Comparison of ENCODE assay signal across 23 mouse cellular contexts in genomic region chr1:131360800-131361199, GRCm38 (mm10).
DNase-seq lines count a peak whose midpoint lies in the region; ATAC-seq and TF ChIP-seq lines count a peak whose summit lies in the region.
"Had no signal": no experiment of that assay in that cellular context is flagged by ENCODE, and none has a peak within 500 bp of the region (broad histone marks: within the 10 kb centered on the region; RNA-seq: fewer than 3 reads in every experiment).

No protein-coding gene starts in this region.

- 0 out of 2 replicates have a peak, but pooled peaks cover 7% of the 10 kb centered on the region for H3K4me1 ChIP-seq in liver, embryonic 15.5 days (replicated peaks)
- peaks cover 24% of the 10 kb centered on the region for H3K4me1 ChIP-seq in liver, embryonic 12.5 days
- peaks cover 29 to 40% of the 10 kb centered on the region in 2 experiments for H3K4me1 ChIP-seq in MEL (ENCODE audit: control insufficient read depth in 1 of 2, insufficient read depth in 2 of 2, low read length in 2 of 2)
- H3K4me1 ChIP-seq in forebrain, embryonic 14.5 days (ENCODE audit: control insufficient read depth, insufficient read depth, low read length): no peaks in the 10 kb centered on the region
- H3K4me1 ChIP-seq: embryonic facial prominence, embryonic 12.5 days; embryonic facial prominence, embryonic 15.5 days; forebrain, embryonic 15.5 days; hindbrain, embryonic 10.5 days; hindbrain, embryonic 13.5 days had no signal

- H3K4me2 ChIP-seq in liver, embryonic 15.5 days: no peak overlapping the region
- no peak overlapping the region for H3K4me2 ChIP-seq in liver, embryonic 12.5 days
- no peak overlapping the region for H3K4me2 ChIP-seq in forebrain, embryonic 14.5 days (ENCODE audit: low read length)
- H3K4me2 ChIP-seq: embryonic facial prominence, embryonic 12.5 days; embryonic facial prominence, embryonic 15.5 days; forebrain, embryonic 15.5 days; heart, embryonic 11.5 days; hindbrain, embryonic 13.5 days had no signal

- H3K27ac ChIP-seq in liver, embryonic 15.5 days (replicated peaks): no peak overlapping the region
- H3K27ac ChIP-seq in liver, embryonic 12.5 days: no peak overlapping the region
- peak overlapping the region; percentile 47; the same call in 1 of the 2 replicates for H3K27ac ChIP-seq in MEL (ENCODE audit: control insufficient read depth, low read depth, low read length)
- no peak overlapping the region for H3K27ac ChIP-seq in forebrain, embryonic 14.5 days (ENCODE audit: low read depth, low read length)
- H3K27ac ChIP-seq: embryonic facial prominence, embryonic 12.5 days; embryonic facial prominence, embryonic 15.5 days; forebrain, embryonic 15.5 days; hindbrain, embryonic 10.5 days; hindbrain, embryonic 13.5 days had no signal

- 55% methylated on average over 3 of the region's 3 CpGs for WGBS in liver, embryonic 15.5 days (ENCODE audit: insufficient replicate concordance)
- WGBS in liver, embryonic 12.5 days (ENCODE audit: insufficient replicate concordance): 56% methylated on average over 3 of the region's 3 CpGs
- 97% methylated on average over 3 of the region's 3 CpGs for WGBS in forebrain, embryonic 14.5 days

- H3K79me2 ChIP-seq in MEL (ENCODE audit: control insufficient read depth, insufficient read depth, low read length, poor library complexity): no peaks in the 10 kb centered on the region

- TF ChIP-seq EP300 in MEL (IDR thresholded peaks at IDR 0.05; ENCODE audit: low read depth in 1 of 2, low read length in 2 of 2): no peak

- no peak overlapping the region for H3K4me3 ChIP-seq in liver, embryonic 15.5 days (replicated peaks)
- H3K4me3 ChIP-seq in liver, embryonic 12.5 days: no peak overlapping the region
- H3K4me3 ChIP-seq in MEL (ENCODE audit: control insufficient read depth in 1 of 2, insufficient read depth in 1 of 2, low read depth in 2 of 2, low read length in 2 of 2): no peak overlapping the region
- no peak overlapping the region for H3K4me3 ChIP-seq in forebrain, embryonic 14.5 days (ENCODE audit: low read depth, low read length)
- H3K4me3 ChIP-seq: embryonic facial prominence, embryonic 12.5 days; embryonic facial prominence, embryonic 15.5 days; forebrain, embryonic 15.5 days; hindbrain, embryonic 10.5 days; hindbrain, embryonic 13.5 days had no signal

- DNase-seq in 416B (ENCODE audit: low read depth): peak; percentile 90
- peak; percentile 64 for DNase-seq in MEL (ENCODE audit: low read depth, low spot score)
- DNase-seq in adrenal gland, postnatal 10 days: no peak
- DNase-seq in forebrain, embryonic 14.5 days (ENCODE audit: low spot score): no peak
- DNase-seq in left cerebral cortex, postnatal 4 days: no peak
- DNase-seq: adrenal gland, adult 2 months; adrenal gland, postnatal 25 days; cerebellum, adult 18-20 months; cerebellum, adult 9-10 months; cerebellum, postnatal 14 days; gastrocnemius, postnatal 25 days; heart, postnatal 10 days; heart, postnatal 36 days had no signal

- no peaks in the 10 kb centered on the region for H3K9me3 ChIP-seq in liver, embryonic 15.5 days (replicated peaks)
- no peaks in the 10 kb centered on the region for H3K9me3 ChIP-seq in liver, embryonic 12.5 days (replicated peaks)
- no peaks in the 10 kb centered on the region for H3K9me3 ChIP-seq in MEL (replicated peaks; ENCODE audit: insufficient read depth, low read length)
- no peaks in the 10 kb centered on the region for H3K9me3 ChIP-seq in forebrain, embryonic 14.5 days (replicated peaks; ENCODE audit: control insufficient read depth, low read length)
- H3K9me3 ChIP-seq: embryonic facial prominence, embryonic 12.5 days; embryonic facial prominence, embryonic 15.5 days; forebrain, embryonic 15.5 days; hindbrain, embryonic 10.5 days; hindbrain, embryonic 13.5 days had no signal

- no peaks in the 10 kb centered on the region for H3K27me3 ChIP-seq in liver, embryonic 15.5 days
- H3K27me3 ChIP-seq in liver, embryonic 12.5 days (replicated peaks): no peaks in the 10 kb centered on the region
- H3K27me3 ChIP-seq in MEL (ENCODE audit: control insufficient read depth in 1 of 2, insufficient read depth in 2 of 2, low read length in 2 of 2): no peaks in the 10 kb centered on the region
- H3K27me3 ChIP-seq in forebrain, embryonic 14.5 days (replicated peaks; ENCODE audit: control insufficient read depth, insufficient read depth, low read length): no peaks in the 10 kb centered on the region
- H3K27me3 ChIP-seq: embryonic facial prominence, embryonic 12.5 days; embryonic facial prominence, embryonic 15.5 days; forebrain, embryonic 15.5 days; hindbrain, embryonic 13.5 days had no signal

- H3K36me3 ChIP-seq in liver, embryonic 15.5 days (replicated peaks): peaks cover 3% of the 10 kb centered on the region; the same call in 1 of the 2 replicates
- peaks cover 17% of the 10 kb centered on the region for H3K36me3 ChIP-seq in liver, embryonic 12.5 days
- peaks cover 0 to 71% of the 10 kb centered on the region in 2 experiments; a peak in 2 of 4 replicates for H3K36me3 ChIP-seq in MEL (ENCODE audit: control insufficient read depth in 1 of 2, insufficient read depth in 2 of 2, low read length in 2 of 2)
- H3K36me3 ChIP-seq in forebrain, embryonic 14.5 days (ENCODE audit: control insufficient read depth, insufficient read depth, low read length): peaks cover 8% of the 10 kb centered on the region; the same call in 1 of the 2 replicates

- H3K9ac ChIP-seq in liver, embryonic 15.5 days: no peak overlapping the region
- no peak overlapping the region for H3K9ac ChIP-seq in liver, embryonic 12.5 days
- no peak overlapping the region for H3K9ac ChIP-seq in MEL (ENCODE audit: control insufficient read depth, low read depth, low read length, poor library complexity, severe bottlenecking)
- H3K9ac ChIP-seq in forebrain, embryonic 14.5 days (ENCODE audit: low read length): no peak overlapping the region
- H3K9ac ChIP-seq: embryonic facial prominence, embryonic 12.5 days; embryonic facial prominence, embryonic 15.5 days; forebrain, embryonic 15.5 days; hindbrain, embryonic 13.5 days had no signal

- TF ChIP-seq POLR2A in MEL (IDR thresholded peaks at IDR 0.05; ENCODE audit: control insufficient read depth in 1 of 2, insufficient read depth in 1 of 2, low read depth in 1 of 2, low read length in 2 of 2, poor library complexity in 1 of 2): no peak

- intact Hi-C loops in left cerebral cortex, postnatal 4 days (cut with DNase I): no loop called here

- TF ChIP-seq CTCF in MEL (IDR thresholded peaks at IDR 0.05 in 2 of 3, conservative IDR thresholded peaks at IDR 0.05 in 1 of 3; ENCODE audit: control insufficient read depth in 1 of 3, insufficient read depth in 1 of 3, low read depth in 2 of 3, low read length in 3 of 3, poor library complexity in 1 of 3, severe bottlenecking in 1 of 3): no peak

- TF ChIP-seq RAD21 in MEL (IDR thresholded peaks at IDR 0.05; ENCODE audit: low read depth, low read length): no peak

- ATAC-seq in liver, embryonic 15.5 days (ENCODE audit: insufficient read depth): peak; percentile 28; the same call in 1 of the 2 replicates
- no peak for ATAC-seq in liver, embryonic 12.5 days
- ATAC-seq in granulocyte monocyte progenitor cell, adult 5-6 weeks (replicated peaks; ENCODE audit: poor library complexity, severe bottlenecking): peak; percentile 35; the same call in 1 of the 2 replicates
- no peak for ATAC-seq in forebrain, embryonic 14.5 days
- ATAC-seq: forebrain, embryonic 15.5 days; hindbrain, embryonic 16.5 days had no signal

TF ChIP-seq in MEL, 35 proteins besides CTCF, POLR2A, EP300 and RAD21:
- TF ChIP-seq GATA1 (IDR thresholded peaks at IDR 0.05; ENCODE audit: low read depth, low read length) (peak; percentile 49), CHD1 (IDR thresholded peaks at IDR 0.05; ENCODE audit: low read depth, low read length) (no peak), MAX (IDR thresholded peaks at IDR 0.05; ENCODE audit: low read length) (0 out of 2 replicates have a peak, but pooled peaks have one; percentile 22), MXI1 (IDR thresholded peaks at IDR 0.05; ENCODE audit: low read depth, low read length) (peak; percentile 28; the same call in 1 of the 2 replicates), NELFE (IDR thresholded peaks at IDR 0.05; ENCODE audit: low read depth, low read length) (no peak), MAZ (IDR thresholded peaks at IDR 0.05; ENCODE audit: low read depth, low read length) (no peak), CHD2 (IDR thresholded peaks at IDR 0.05; ENCODE audit: low read length) (no peak), MYC (IDR thresholded peaks at IDR 0.05; ENCODE audit: low read depth, low read length) (peak; percentile 68; the same call in 1 of the 2 replicates), TBP (IDR thresholded peaks at IDR 0.05; ENCODE audit: low read depth, low read length) (no peak)

Comparison
In these comparisons a context has a peak if more than half of its experiments do, and no peak if none do; other contexts are left out.
1. ATAC-seq: peak in liver, embryonic 15.5 days (single experiment) and granulocyte monocyte progenitor cell, adult 5-6 weeks (single experiment); none in liver, embryonic 12.5 days (single experiment) and forebrain, embryonic 14.5 days (single experiment).
2. DNase-seq: peak in 416B (single experiment) and MEL (single experiment); none in adrenal gland, postnatal 10 days (single experiment), forebrain, embryonic 14.5 days (single experiment) and left cerebral cortex, postnatal 4 days (single experiment).